Mouse (Mus musculus) yolk sac, embryonic 10.5 days (tissue): Measurements from ENCODE around the gene AA792892.
"Not testable (repeated sequence)": the region's sequence is repeated elsewhere in the genome, so short reads cannot be mapped to it uniquely, and the experiment has no call there.

Source experiments
- DNase-seq: peaks from one replicate; pipeline ENCODE4 v3.0.0-alpha.2; 2017; ENCODE audit warnings: low spot score

AA792892 gene

DNA sequence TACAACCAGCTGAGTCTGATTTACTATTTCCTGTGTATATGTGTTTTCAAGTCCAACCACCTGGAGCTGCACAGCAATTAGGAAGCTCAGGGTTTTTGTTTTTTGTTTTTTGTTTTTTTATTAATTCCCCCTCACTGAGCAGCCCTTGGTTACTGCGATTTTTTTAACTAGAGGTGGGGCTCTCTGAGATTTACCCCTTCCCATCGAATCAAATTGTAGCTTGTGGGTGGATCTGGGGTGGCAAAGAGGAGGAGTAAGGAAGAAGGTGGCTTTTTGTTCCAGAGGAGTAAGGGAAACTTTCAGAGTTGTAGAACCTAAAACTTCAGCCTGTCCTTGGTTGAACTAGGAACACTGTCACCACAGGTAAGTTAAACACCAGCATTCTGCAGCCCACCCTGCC lies at the start of gene AA792892:
Gene AA792892, plus strand, starts transcription at position 301 of the 400 bp plus-strand sequence.
- DNase-seq, result not testable (repeated sequence)

GRCm38 (mm10) chr5:94306696-94307095 lies 32.9 kb upstream of the AA792892 start, which contains the start of gene A430089I19Rik:
A430089I19Rik (minus strand) TSS chr5:94306796.
- DNase-seq, result not testable (repeated sequence)

DNA sequence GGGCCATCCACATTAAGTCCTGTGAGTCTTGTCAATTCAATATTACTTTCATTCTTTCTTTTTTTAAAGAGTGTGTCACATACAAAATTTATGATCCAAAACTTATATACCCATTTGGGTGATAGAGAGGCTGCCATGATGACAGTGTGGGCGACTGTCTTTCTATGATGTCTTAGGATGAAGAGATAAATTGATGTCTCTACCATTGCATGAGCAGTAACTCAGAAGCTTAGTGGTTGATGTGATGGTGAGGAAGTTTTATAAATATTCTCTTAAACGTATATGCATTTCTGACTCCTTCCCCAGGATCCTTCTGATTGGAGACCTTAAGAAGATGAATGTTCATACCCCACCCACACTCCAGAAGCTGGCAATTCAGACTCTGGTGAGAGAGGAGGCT lies 25.4 kb upstream of the AA792892 start, which contains the start of gene Gm6502:
Gene Gm6502, plus strand, starts transcription at position 301 of the 400 bp plus-strand sequence.
- not testable (repeated sequence) for DNase-seq
